Mouse (Mus musculus) T-helper 2 cell (primary cell): Measurements from ENCODE around the gene Coro1b.

ENCODE experiments used
- in situ Hi-C: fragments of 300-600 bp; cut with MboI, MseI; formaldehyde crosslinking; loops from one replicate; pipeline ENCODE4 v1.15.1; 2025; ENCODE audit warnings: high pct_unique_total_duplicates

Gene Coro1b

GRCm38 (mm10) chr19:4140147-4140546 is 8.3 kb upstream of the Coro1b start:
- in situ Hi-C loops: loop anchor here (5.0 kb wide), 1 partner anchor 43 kb away; the partner anchor contains the start of genes Cdk2ap2 and Pitpnm1

GRCm38 (mm10) chr19:4142416-4143173 is 5.8 kb upstream of the Coro1b start:
- in situ Hi-C loops: loop anchor here (5.0 kb wide), 1 partner anchor 45 kb away; the partner anchor contains the start of genes Cdk2ap2 and Pitpnm1

DNA sequence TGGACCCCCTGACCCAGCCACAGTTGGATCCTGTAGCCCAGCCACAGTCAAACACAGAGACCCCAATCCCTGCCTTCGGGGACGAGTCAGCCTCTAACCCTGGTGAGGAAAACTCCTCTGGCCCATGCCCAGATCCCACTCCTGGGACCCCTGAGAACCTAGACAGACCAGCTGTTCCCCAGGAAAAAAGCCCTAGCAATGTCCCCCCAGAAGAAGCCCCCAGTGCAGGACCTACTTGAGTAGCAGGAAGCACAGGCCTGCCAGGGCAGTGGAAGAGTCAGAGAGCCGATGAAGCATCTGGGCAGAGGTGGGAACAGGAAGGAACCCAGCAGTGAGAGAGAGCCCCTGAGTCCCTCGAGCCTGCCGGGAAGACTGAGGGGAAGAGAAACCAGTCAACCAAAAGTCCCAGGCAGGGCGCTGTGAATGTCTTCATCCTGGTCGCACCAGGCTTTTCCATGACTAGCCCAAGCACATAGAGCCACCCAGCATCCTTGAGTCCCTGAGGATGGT is 4.6 kb upstream of the Coro1b start, which contains the start of gene Cabp4:
Cabp4 (minus strand) TSS at position 275 of the 510 bp plus-strand sequence.
- in situ Hi-C loops: loop anchor here (5.0 kb wide), 1 partner anchor 47 kb away; the partner anchor contains the start of genes Cdk2ap2 and Pitpnm1

GRCm38 (mm10) chr19:4144550-4145498 is 3.6 kb upstream of the Coro1b start:
- in situ Hi-C loops: loop anchor here (5.0 kb wide), 1 partner anchor 48 kb away; the partner anchor contains the start of genes Cdk2ap2 and Pitpnm1

- in situ Hi-C loops: no loop called here
These were observed 2.5 kb upstream of the Coro1b start for GRCm38 (mm10) chr19:4145936-4146335.

- in situ Hi-C loops: no loop called here
These were observed 1.9 kb upstream of the Coro1b start for GRCm38 (mm10) chr19:4146366-4147021.

DNA sequence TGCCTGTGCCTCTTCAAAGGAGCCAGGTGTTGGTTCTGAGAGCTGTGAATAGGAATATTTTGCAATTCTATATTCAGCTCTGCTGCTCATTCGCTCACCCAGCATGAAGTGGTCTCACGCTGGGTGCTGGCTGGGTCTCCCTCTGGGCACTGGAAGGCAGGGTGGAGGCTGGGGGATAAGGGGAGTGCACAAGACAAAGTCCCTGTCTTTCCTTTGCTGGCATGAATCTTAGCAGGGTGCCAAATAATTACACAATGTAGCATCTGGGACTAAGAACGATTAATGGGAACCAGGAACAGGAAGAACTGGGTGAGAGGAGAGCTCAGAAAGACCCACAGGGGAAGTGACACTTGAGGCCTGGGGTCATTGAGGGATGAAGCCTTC is 1.4 kb upstream of the Coro1b start:
- in situ Hi-C loops: no loop called here

- in situ Hi-C loops: no loop called here
These were observed 483 bp upstream of the Coro1b start for GRCm38 (mm10) chr19:4147782-4148490.

DNA sequence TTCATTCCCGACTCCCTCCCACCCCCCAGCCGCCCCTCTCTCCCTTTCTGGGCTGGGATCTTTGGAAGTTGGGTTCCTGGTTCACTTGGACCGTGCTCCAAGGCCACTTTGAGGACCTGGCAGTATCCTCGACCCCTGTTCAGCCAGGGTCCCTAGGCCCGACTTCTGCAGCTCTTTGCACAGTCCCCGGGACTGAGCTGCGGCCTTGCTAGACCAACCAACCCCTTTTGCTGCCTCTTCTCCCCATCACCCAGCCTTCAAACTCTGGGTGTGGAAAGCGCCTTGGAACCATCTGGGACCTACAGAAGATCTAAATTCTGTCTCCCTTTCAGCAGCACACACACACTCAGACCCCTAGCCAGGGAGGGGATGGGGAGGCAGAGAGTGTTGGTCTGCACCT is 400 bp downstream of the Coro1b start:
- in situ Hi-C loops: no loop called here

GRCm38 (mm10) chr19:4149283-4149682 is 864 bp downstream of the Coro1b start:
- in situ Hi-C loops: no loop called here

DNA sequence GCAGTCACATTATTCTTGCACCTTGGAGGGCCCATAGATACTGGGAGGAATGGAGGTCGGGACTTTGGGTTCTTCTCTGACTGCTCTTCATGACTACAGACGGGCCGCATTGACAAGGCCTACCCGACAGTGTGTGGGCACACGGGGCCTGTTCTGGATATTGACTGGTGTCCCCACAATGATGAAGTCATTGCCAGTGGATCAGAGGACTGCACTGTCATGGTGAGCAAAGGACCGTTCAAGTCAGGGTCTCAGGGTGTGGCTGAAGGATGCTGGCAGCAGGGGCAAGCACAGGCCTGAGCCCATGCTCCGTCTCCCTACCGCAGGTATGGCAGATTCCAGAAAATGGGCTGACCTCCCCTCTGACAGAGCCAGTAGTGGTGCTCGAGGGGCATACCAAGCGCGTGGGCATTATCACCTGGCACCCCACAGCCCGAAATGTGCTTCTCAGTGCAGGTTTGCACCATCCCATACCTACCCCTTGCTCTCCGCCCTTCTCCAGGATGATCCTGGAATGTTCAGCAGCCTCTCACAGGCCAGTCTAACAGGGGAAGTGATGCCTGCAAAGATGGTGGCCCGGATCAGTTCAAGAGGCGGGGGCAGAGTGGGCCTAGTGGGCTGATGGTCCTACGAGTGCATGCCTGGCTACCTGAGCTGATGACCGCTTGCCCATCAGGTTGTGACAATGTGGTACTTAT is 1.5 kb downstream of the Coro1b start:
- in situ Hi-C loops: no loop called here

DNA sequence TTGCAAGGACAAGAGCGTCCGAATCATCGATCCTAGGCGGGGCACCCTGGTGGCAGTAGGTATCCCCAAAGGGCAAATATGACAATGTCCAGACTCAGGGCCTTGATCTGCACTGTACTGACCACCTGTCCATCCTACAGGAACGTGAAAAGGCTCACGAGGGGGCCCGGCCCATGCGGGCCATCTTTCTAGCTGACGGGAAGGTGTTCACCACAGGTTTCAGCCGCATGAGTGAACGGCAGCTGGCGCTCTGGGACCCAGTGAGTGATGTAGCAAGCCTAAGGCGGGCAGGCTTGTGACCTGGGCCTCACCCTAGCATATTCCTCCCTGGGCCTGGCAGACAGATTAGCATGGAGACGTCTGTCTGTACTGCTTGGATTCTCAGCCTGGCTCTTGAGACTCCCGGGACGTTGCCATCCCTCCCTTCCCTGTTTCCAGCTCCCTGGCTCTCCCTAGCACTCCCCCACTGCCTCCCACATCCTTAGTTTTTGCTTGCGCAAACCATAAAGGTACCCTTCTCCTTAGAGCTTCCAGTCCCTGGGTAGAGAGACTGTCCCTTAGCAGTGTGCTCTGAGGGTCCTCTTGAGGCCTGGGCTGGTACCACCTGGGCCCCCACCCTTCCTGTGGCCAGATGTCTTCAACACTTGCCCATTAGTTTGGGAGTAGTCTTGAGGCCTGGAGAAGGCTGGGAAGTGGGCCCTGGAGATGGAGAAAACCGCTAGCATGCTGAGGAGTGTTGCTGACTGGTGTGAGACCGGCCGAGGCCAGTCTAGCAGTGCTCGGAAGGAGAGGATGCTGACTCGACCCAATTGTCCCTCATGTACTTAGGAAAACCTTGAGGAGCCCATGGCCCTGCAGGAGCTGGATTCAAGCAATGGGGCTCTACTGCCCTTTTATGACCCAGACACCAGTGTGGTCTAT is 2.4 kb downstream of the Coro1b start:
- in situ Hi-C loops: no loop called here

- in situ Hi-C loops: no loop called here
These were observed 3.1 kb downstream of the Coro1b start for GRCm38 (mm10) chr19:4151488-4151860.

- in situ Hi-C loops: no loop called here
These were observed 3.5 kb downstream of the Coro1b start for GRCm38 (mm10) chr19:4151898-4152297.

GRCm38 (mm10) chr19:4152445-4153231 is 4.2 kb downstream of the Coro1b start:
- in situ Hi-C loops: no loop called here

DNA sequence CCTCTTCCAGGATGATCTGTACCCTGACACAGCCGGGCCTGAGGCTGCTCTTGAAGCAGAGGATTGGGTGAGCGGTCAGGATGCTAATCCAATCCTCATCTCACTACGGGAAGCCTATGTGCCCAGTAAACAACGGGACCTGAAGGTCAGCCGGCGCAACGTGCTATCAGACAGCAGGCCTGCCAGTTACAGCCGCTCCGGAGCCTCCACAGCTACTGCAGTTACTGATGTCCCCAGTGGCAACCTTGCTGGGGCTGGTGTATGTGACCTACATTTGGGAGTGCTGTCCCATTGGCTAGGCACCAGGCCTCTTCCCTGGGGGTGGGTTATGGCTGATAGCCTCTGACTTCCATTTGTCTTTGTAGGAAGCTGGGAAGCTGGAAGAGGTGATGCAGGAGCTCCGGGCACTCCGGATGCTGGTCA is 4.8 kb downstream of the Coro1b start, which contains the start of gene Ptprcap:
Ptprcap (plus strand) TSS at position 373 of the 423 bp plus-strand sequence.
- in situ Hi-C loops: no loop called here

- in situ Hi-C loops: no loop called here
These were observed 6.2 kb downstream of the Coro1b start for GRCm38 (mm10) chr19:4154437-4155222.
